Mouse (Mus musculus): ENCODE results near the gene Stk19. TPM values are rescaled to one million over a fixed set of nuclear protein-coding genes. Genes with fewer than 3 reads are reported as not detected.

The Stk19 gene
- total RNA-seq, 1 experiment, result 32.6 TPM

- no peak for TF ChIP-seq CHD2 (IDR thresholded peaks at IDR 0.05; ENCODE audit: low read depth, low read length)
- no peak for TF ChIP-seq HCFC1 (IDR thresholded peaks at IDR 0.05; ENCODE audit: borderline replicate concordance, insufficient read depth, low read length)
- TF ChIP-seq MAFK (IDR thresholded peaks at IDR 0.05; ENCODE audit: insufficient read depth, low read depth, low read length), result no peak
- no peak for TF ChIP-seq ZNF384 (IDR thresholded peaks at IDR 0.05; ENCODE audit: low read depth, low read length)
- TF ChIP-seq ZC3H11A (IDR thresholded peaks at IDR 0.05; ENCODE audit: borderline replicate concordance, low read depth, low read length), result no peak
- Histone ChIP-seq H3K27ac (ENCODE audit: insufficient read depth, low read depth, low read length, poor library complexity, severe bottlenecking) (no peak overlapping the region), H3K4me3 (ENCODE audit: insufficient read depth in 1 of 2, low read depth in 1 of 2, low read length in 2 of 2, poor library complexity in 1 of 2, severe bottlenecking in 1 of 2) (no peak overlapping the region), H3K4me1 (ENCODE audit: control insufficient read depth in 2 of 2, insufficient read depth in 2 of 2, low read length in 2 of 2, poor library complexity in 1 of 2) (no peaks in the 10 kb centered on the region), H3K9me3 (ENCODE audit: control insufficient read depth, insufficient read depth, low read depth, low read length) (no peaks in the 10 kb centered on the region), H3K9ac (ENCODE audit: insufficient read depth, low read depth, low read length, poor library complexity, severe bottlenecking) (no peak overlapping the region), H3K36me3 (ENCODE audit: control insufficient read depth, insufficient read depth, low read length, poor library complexity, severe bottlenecking) (no peaks in the 10 kb centered on the region)
- no peak for DNase-seq (ENCODE audit: low read depth, low spot score)
- in situ Hi-C loops (cut with MboI; ENCODE audit: low sequenced_read_pairs in 2 of 2, unreplicated experiment in 2 of 2), result no loop called here
Observed at GRCm38 (mm10) chr17:34865981-34866380, 29.2 kb upstream of the Stk19 start.

- Histone ChIP-seq H3K4me3 (ENCODE audit: insufficient read depth in 1 of 2, low read depth in 1 of 2, low read length in 2 of 2, poor library complexity in 1 of 2, severe bottlenecking in 1 of 2) (no peak within 1 kb of the TSS), H3K9ac (ENCODE audit: insufficient read depth, low read depth, low read length, poor library complexity, severe bottlenecking) (no peak within 1 kb of the TSS), H3K9me3 (ENCODE audit: control insufficient read depth, insufficient read depth, low read depth, low read length) (no peaks in the 10 kb centered on the region), H3K27ac (ENCODE audit: insufficient read depth, low read depth, low read length, poor library complexity, severe bottlenecking) (no peak within 1 kb of the TSS), H3K36me3 (ENCODE audit: control insufficient read depth, insufficient read depth, low read length, poor library complexity, severe bottlenecking) (peaks cover 4% of the 10 kb centered on the region; the same call in 1 of the 2 replicates), H3K4me1 (ENCODE audit: control insufficient read depth in 2 of 2, insufficient read depth in 2 of 2, low read length in 2 of 2, poor library complexity in 1 of 2) (no peaks in the 10 kb centered on the region; a peak in 1 of 4 replicates)
- no peak for DNase-seq (ENCODE audit: low read depth, low spot score)
- in situ Hi-C loops (cut with MboI; ENCODE audit: low sequenced_read_pairs in 2 of 2, unreplicated experiment in 2 of 2), result no loop called here
- TF ChIP-seq ZC3H11A (IDR thresholded peaks at IDR 0.05; ENCODE audit: borderline replicate concordance, low read depth, low read length) (no peak), CHD2 (IDR thresholded peaks at IDR 0.05; ENCODE audit: low read depth, low read length) (no peak), ZNF384 (IDR thresholded peaks at IDR 0.05; ENCODE audit: low read depth, low read length) (no peak), MAFK (IDR thresholded peaks at IDR 0.05; ENCODE audit: insufficient read depth, low read depth, low read length) (no peak), HCFC1 (IDR thresholded peaks at IDR 0.05; ENCODE audit: borderline replicate concordance, insufficient read depth, low read length) (no peak)
Observed at GRCm38 (mm10) chr17:34862416-34863081, 25.8 kb upstream of the Stk19 start, which contains the start of gene Cfb. Cfb (minus strand) TSS chr17:34862518.

GRCm38 (mm10) chr17:34861704-34862415 is 25.1 kb upstream of the Stk19 start:
- peaks cover 0 to 3% of the 10 kb centered on the region in 2 experiments; a peak in 2 of 4 replicates for H3K4me1 ChIP-seq (ENCODE audit: control insufficient read depth in 2 of 2, insufficient read depth in 2 of 2, low read length in 2 of 2, poor library complexity in 1 of 2)
- in situ Hi-C loops (cut with MboI; ENCODE audit: low sequenced_read_pairs in 2 of 2, unreplicated experiment in 2 of 2), result no loop called here
- DNase-seq (ENCODE audit: low read depth, low spot score), result no peak
- TF ChIP-seq ZC3H11A (IDR thresholded peaks at IDR 0.05; ENCODE audit: borderline replicate concordance, low read depth, low read length), result no peak
- TF ChIP-seq CHD2 (IDR thresholded peaks at IDR 0.05; ENCODE audit: low read depth, low read length), result no peak
- TF ChIP-seq ZNF384 (IDR thresholded peaks at IDR 0.05; ENCODE audit: low read depth, low read length), result no peak
- no peak for TF ChIP-seq HCFC1 (IDR thresholded peaks at IDR 0.05; ENCODE audit: borderline replicate concordance, insufficient read depth, low read length)
- TF ChIP-seq MAFK (IDR thresholded peaks at IDR 0.05; ENCODE audit: insufficient read depth, low read depth, low read length), result no peak
- no peak overlapping the region for H3K27ac ChIP-seq (ENCODE audit: insufficient read depth, low read depth, low read length, poor library complexity, severe bottlenecking)
- no peaks in the 10 kb centered on the region for H3K9me3 ChIP-seq (ENCODE audit: control insufficient read depth, insufficient read depth, low read depth, low read length)
- H3K36me3 ChIP-seq (ENCODE audit: control insufficient read depth, insufficient read depth, low read length, poor library complexity, severe bottlenecking), result peaks cover 4% of the 10 kb centered on the region; the same call in 1 of the 2 replicates
- no peak overlapping the region for H3K9ac ChIP-seq (ENCODE audit: insufficient read depth, low read depth, low read length, poor library complexity, severe bottlenecking)
- H3K4me3 ChIP-seq (ENCODE audit: insufficient read depth in 1 of 2, low read depth in 1 of 2, low read length in 2 of 2, poor library complexity in 1 of 2, severe bottlenecking in 1 of 2), result no peak overlapping the region

GRCm38 (mm10) chr17:34860514-34860913 is 23.8 kb upstream of the Stk19 start:
- H3K4me1 ChIP-seq (ENCODE audit: control insufficient read depth in 2 of 2, insufficient read depth in 2 of 2, low read length in 2 of 2, poor library complexity in 1 of 2), result peaks cover 0 to 3% of the 10 kb centered on the region in 2 experiments; a peak in 2 of 4 replicates
- in situ Hi-C loops (cut with MboI; ENCODE audit: low sequenced_read_pairs in 2 of 2, unreplicated experiment in 2 of 2), result no loop called here
- peaks cover 13% of the 10 kb centered on the region for H3K36me3 ChIP-seq (ENCODE audit: control insufficient read depth, insufficient read depth, low read length, poor library complexity, severe bottlenecking)
- no peak overlapping the region for H3K9ac ChIP-seq (ENCODE audit: insufficient read depth, low read depth, low read length, poor library complexity, severe bottlenecking)
- no peaks in the 10 kb centered on the region for H3K9me3 ChIP-seq (ENCODE audit: control insufficient read depth, insufficient read depth, low read depth, low read length)
- H3K27ac ChIP-seq (ENCODE audit: insufficient read depth, low read depth, low read length, poor library complexity, severe bottlenecking), result no peak overlapping the region
- DNase-seq (ENCODE audit: low read depth, low spot score), result no peak
- no peak overlapping the region for H3K4me3 ChIP-seq (ENCODE audit: insufficient read depth in 1 of 2, low read depth in 1 of 2, low read length in 2 of 2, poor library complexity in 1 of 2, severe bottlenecking in 1 of 2)
- TF ChIP-seq ZC3H11A (IDR thresholded peaks at IDR 0.05; ENCODE audit: borderline replicate concordance, low read depth, low read length), result no peak
- TF ChIP-seq HCFC1 (IDR thresholded peaks at IDR 0.05; ENCODE audit: borderline replicate concordance, insufficient read depth, low read length), result no peak
- no peak for TF ChIP-seq ZNF384 (IDR thresholded peaks at IDR 0.05; ENCODE audit: low read depth, low read length)
- TF ChIP-seq CHD2 (IDR thresholded peaks at IDR 0.05; ENCODE audit: low read depth, low read length), result no peak
- no peak for TF ChIP-seq MAFK (IDR thresholded peaks at IDR 0.05; ENCODE audit: insufficient read depth, low read depth, low read length)
